Mouse (Mus musculus) lung, adult 2 months (tissue): Measurements from ENCODE around the gene Ccpg1os.

ENCODE experiments used
- CTCF ChIP-seq: fragments of 200-500 bp; IDR thresholded peaks from 2 replicates; pipeline ENCODE4 v1.5.1; 2011; ENCODE audit warnings: mild to moderate bottlenecking, low read length, control low read depth; ENCODE audit not compliant: insufficient read depth
- POLR2A ChIP-seq: fragments of 200-500 bp; IDR thresholded peaks from 2 replicates; pipeline ENCODE4 v1.6.1; 2011; ENCODE audit warnings: low read depth, mild to moderate bottlenecking, control low read depth, low read length, borderline replicate concordance; ENCODE audit errors: extremely low read depth

DNA sequence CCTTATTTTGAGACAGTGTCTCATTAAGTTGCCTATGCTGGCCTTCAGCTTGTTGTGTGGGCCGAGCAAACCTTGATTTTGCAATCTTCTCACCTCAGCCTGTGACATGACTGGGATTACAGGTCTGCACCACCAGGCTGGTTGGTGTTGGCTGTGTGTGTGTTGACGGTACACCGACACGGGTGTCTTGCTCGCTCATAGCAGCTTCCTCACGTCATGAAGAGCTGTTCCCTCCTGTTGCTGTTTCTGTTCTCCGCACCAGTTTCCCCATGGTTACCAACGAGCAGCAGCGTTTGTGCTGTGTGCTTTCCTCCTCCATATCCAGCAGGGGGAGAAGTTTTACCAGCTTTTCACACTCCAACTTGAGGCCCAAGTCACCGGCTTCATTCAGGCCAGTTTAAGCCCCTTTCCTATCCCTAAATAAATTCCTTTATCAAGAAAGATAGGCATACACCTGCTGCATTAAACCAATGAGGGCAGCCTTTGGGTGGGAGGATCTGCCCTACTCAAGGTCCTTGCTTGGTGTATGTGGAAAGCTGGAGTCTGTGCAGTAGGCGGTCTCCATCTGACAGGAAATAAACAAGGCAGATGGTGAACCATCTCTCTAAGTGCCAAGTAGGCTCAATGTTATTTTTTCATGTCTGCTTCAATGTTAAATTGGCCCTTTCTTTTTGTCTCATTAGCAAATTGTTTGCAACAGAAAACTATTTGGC lies 16.7 kb downstream of the Ccpg1os start:
- TF ChIP-seq CTCF, result peak; percentile 71
- no peak for TF ChIP-seq POLR2A
